In genomic region chr7:47051404-47052151, GRCm38 (mm10) we compare ENCODE assay signal across 8 mouse cellular contexts. TPM values are rescaled to one million over a fixed set of nuclear protein-coding genes. Genes with fewer than 3 reads are reported as not detected.
DNase-seq lines count a peak whose midpoint lies in the region; ATAC-seq lines count a peak whose summit lies in the region.

No protein-coding gene starts in this region.

- H3K9me3 ChIP-seq in embryonic facial prominence, embryonic 13.5 days: no peaks in the 10 kb centered on the region
- H3K9me3 ChIP-seq in heart, embryonic 14.5 days (ENCODE audit: control insufficient read depth, low read length): no peaks in the 10 kb centered on the region
- H3K9me3 ChIP-seq in kidney, embryonic 16.5 days (ENCODE audit: low read length): no peaks in the 10 kb centered on the region
- H3K9me3 ChIP-seq in lung, embryonic 16.5 days (ENCODE audit: control insufficient read depth, low read length): no peaks in the 10 kb centered on the region

- H3K4me3 ChIP-seq in embryonic facial prominence, embryonic 13.5 days: peak overlapping the region; percentile 68
- peak overlapping the region; percentile 76 to 90 for H3K4me3 ChIP-seq in heart, embryonic 14.5 days (ENCODE audit: control insufficient read depth in 1 of 2, insufficient read depth in 1 of 2, low read depth in 1 of 2, low read length in 2 of 2)
- H3K4me3 ChIP-seq in kidney, embryonic 16.5 days (ENCODE audit: low read length): peak overlapping the region; percentile 85
- H3K4me3 ChIP-seq in lung, embryonic 16.5 days (ENCODE audit: low read length): peak overlapping the region; percentile 88

- H3K4me1 ChIP-seq in embryonic facial prominence, embryonic 13.5 days: peaks cover 21% of the 10 kb centered on the region
- H3K4me1 ChIP-seq in heart, embryonic 14.5 days (ENCODE audit: control insufficient read depth in 2 of 2, insufficient read depth in 2 of 2, low read length in 2 of 2): peaks cover 19 to 20% of the 10 kb centered on the region in 2 experiments
- peaks cover 29% of the 10 kb centered on the region for H3K4me1 ChIP-seq in kidney, embryonic 16.5 days (ENCODE audit: insufficient read depth, low read length)
- peaks cover 22% of the 10 kb centered on the region for H3K4me1 ChIP-seq in lung, embryonic 16.5 days (replicated peaks; ENCODE audit: control insufficient read depth, insufficient read depth, low read length)

- WGBS in embryonic facial prominence, embryonic 13.5 days: 6% methylated on average over 2 of the region's 2 CpGs
- 19% methylated on average over 1 of the region's 2 CpGs for WGBS in heart, embryonic 14.5 days
- WGBS in kidney, embryonic 16.5 days: 5% methylated on average over 1 of the region's 2 CpGs
- 11% methylated on average over 1 of the region's 2 CpGs for WGBS in lung, embryonic 16.5 days

- peaks cover 6% of the 10 kb centered on the region; the same call in 1 of the 2 replicates for H3K36me3 ChIP-seq in embryonic facial prominence, embryonic 13.5 days
- H3K36me3 ChIP-seq in heart, embryonic 14.5 days (ENCODE audit: control insufficient read depth, insufficient read depth, low read length): peaks cover 14% of the 10 kb centered on the region; the same call in 1 of the 2 replicates
- H3K36me3 ChIP-seq in kidney, embryonic 16.5 days (ENCODE audit: insufficient read depth, low read length): peaks cover 3% of the 10 kb centered on the region; the same call in 1 of the 2 replicates
- no peaks in the 10 kb centered on the region for H3K36me3 ChIP-seq in lung, embryonic 16.5 days (ENCODE audit: control insufficient read depth, insufficient read depth, low read length)

- H3K4me2 ChIP-seq in embryonic facial prominence, embryonic 13.5 days: peak overlapping the region; percentile 79
- H3K4me2 ChIP-seq in heart, embryonic 14.5 days (ENCODE audit: low read length): peak overlapping the region; percentile 91
- peak overlapping the region; percentile 84 for H3K4me2 ChIP-seq in kidney, embryonic 16.5 days (replicated peaks; ENCODE audit: low read depth, low read length)
- H3K4me2 ChIP-seq in lung, embryonic 16.5 days (ENCODE audit: low read depth, low read length): peak overlapping the region; percentile 89

- ATAC-seq in embryonic facial prominence, embryonic 13.5 days (ENCODE audit: insufficient number of reproducible peaks, insufficient read depth, low FRiP score, low TSS enrichment, low read depth): no peak
- ATAC-seq in heart, embryonic 14.5 days (ENCODE audit: insufficient number of reproducible peaks, insufficient read depth, low FRiP score, low read depth): peak; percentile 44
- ATAC-seq in kidney, embryonic 16.5 days (ENCODE audit: low FRiP score, low TSS enrichment): peak; percentile 32
- ATAC-seq in lung, embryonic 16.5 days (ENCODE audit: low read depth): peak; percentile 70

- peak overlapping the region; percentile 75 for H3K9ac ChIP-seq in embryonic facial prominence, embryonic 13.5 days
- peak overlapping the region; percentile 91 for H3K9ac ChIP-seq in heart, embryonic 14.5 days (ENCODE audit: low read length)
- H3K9ac ChIP-seq in kidney, embryonic 16.5 days (replicated peaks; ENCODE audit: low read length): peak overlapping the region; percentile 87
- peak overlapping the region; percentile 89 for H3K9ac ChIP-seq in lung, embryonic 16.5 days (ENCODE audit: low read length)

- H3K27ac ChIP-seq in embryonic facial prominence, embryonic 13.5 days: peak overlapping the region; percentile 76
- H3K27ac ChIP-seq in heart, embryonic 14.5 days (replicated peaks in 1 of 2; ENCODE audit: control insufficient read depth in 1 of 2, insufficient read depth in 1 of 2, low read depth in 2 of 2, low read length in 2 of 2): peak overlapping the region; percentile 90 to 94
- peak overlapping the region; percentile 97 for H3K27ac ChIP-seq in kidney, embryonic 16.5 days (ENCODE audit: low read length)
- peak overlapping the region; percentile 98 for H3K27ac ChIP-seq in lung, embryonic 16.5 days (ENCODE audit: low read length)

- no peaks in the 10 kb centered on the region for H3K27me3 ChIP-seq in embryonic facial prominence, embryonic 13.5 days
- no peaks in the 10 kb centered on the region for H3K27me3 ChIP-seq in heart, embryonic 14.5 days (ENCODE audit: control insufficient read depth, insufficient read depth, low read length)
- no peaks in the 10 kb centered on the region for H3K27me3 ChIP-seq in kidney, embryonic 16.5 days (ENCODE audit: insufficient read depth, low read length)
- H3K27me3 ChIP-seq in lung, embryonic 16.5 days (ENCODE audit: control insufficient read depth, insufficient read depth, low read depth, low read length): no peaks in the 10 kb centered on the region

- peak; percentile 45 for DNase-seq in urinary bladder, postnatal 14 days (ENCODE audit: low spot score)
- no peak for DNase-seq in urinary bladder, adult 2 months (ENCODE audit: low spot score)
- peak; percentile 55 for DNase-seq in retina, postnatal 7 days (ENCODE audit: low read depth, low spot score)
- DNase-seq in adipocyte (ENCODE audit: low spot score): no peak

RNA-seq across cellular contexts. Expression of gene Tmem86a, which starts 1.2 kb away (rescaled TPM):
- polyA plus RNA-seq in urinary bladder, adult 2 months (2012; rRNA removed): 15.5 and 23.6 TPM in 2 replicates
- polyA plus RNA-seq in embryonic facial prominence, embryonic 13.5 days (2015; fragmentation: Nextera tagmentation; extraction: Ambion mirVana): 17.4 and 18.9 TPM in 2 replicates
- 18.0 and 18.7 TPM in 2 replicates for polyA plus RNA-seq in heart, embryonic 14.5 days (2014; fragmentation: Nextera tagmentation; extraction: Ambion mirVana)
- polyA plus RNA-seq in kidney, embryonic 16.5 days (2015; fragmentation: Nextera tagmentation; extraction: Ambion mirVana): 34.8 and 35.8 TPM in 2 replicates
- polyA plus RNA-seq in lung, embryonic 16.5 days (2015; fragmentation: Nextera tagmentation; extraction: Ambion mirVana): 40.4 and 41.7 TPM in 2 replicates

RNA-seq across cellular contexts. Expression of gene Spty2d1, which starts 43.4 kb away (rescaled TPM):
- 11.5 and 11.7 TPM in 2 replicates for polyA plus RNA-seq in urinary bladder, adult 2 months (2012; rRNA removed)
- 18.8 and 20.0 TPM in 2 replicates for polyA plus RNA-seq in embryonic facial prominence, embryonic 13.5 days (2015; fragmentation: Nextera tagmentation; extraction: Ambion mirVana)
- 13.0 and 14.0 TPM in 2 replicates for polyA plus RNA-seq in heart, embryonic 14.5 days (2014; fragmentation: Nextera tagmentation; extraction: Ambion mirVana)
- 20.9 and 21.1 TPM in 2 replicates for polyA plus RNA-seq in kidney, embryonic 16.5 days (2015; fragmentation: Nextera tagmentation; extraction: Ambion mirVana)
- 23.9 and 24.0 TPM in 2 replicates for polyA plus RNA-seq in lung, embryonic 16.5 days (2015; fragmentation: Nextera tagmentation; extraction: Ambion mirVana)

Comparison
In these comparisons a context has a peak if more than half of its experiments do, and no peak if none do; other contexts are left out.
1. DNase-seq: peak in urinary bladder, postnatal 14 days (single experiment) and retina, postnatal 7 days (single experiment); none in urinary bladder, adult 2 months (single experiment) and adipocyte (single experiment).
2. Peak in every context shown above with its lines, with median percentiles within 50 percentile points of each other: H3K27ac ChIP-seq, H3K4me2 ChIP-seq, H3K4me3 ChIP-seq and H3K9ac ChIP-seq.